Mouse (Mus musculus) left cerebral cortex, postnatal 36 days (tissue): Measurements from ENCODE around the gene Cd6. TPM values are rescaled to one million over a fixed set of nuclear protein-coding genes. Genes with fewer than 3 reads are reported as not detected.

ENCODE experiments used
- DNase-seq, 2 experiments: peaks; one replicate each; pipeline ENCODE4 v3.0.0; 2021 to 2022; ENCODE audit warnings: low spot score in 2 of 2, mixed read lengths in 1 of 2
- intact Hi-C: fragments of 180-260 bp; cut with DNase I; formaldehyde crosslinking; loops from one replicate; pipeline ENCODE4 v1.15.1; 2025
- total RNA-seq, 2 experiments: library from RNA; stranded (reverse); gene quantifications; 2 replicates each; pipeline ENCODE4 v1.2.3; 2021

Cd6 gene
- 1 to 10 TPM; 2.9 to 3.1 TPM for total RNA-seq

DNA sequence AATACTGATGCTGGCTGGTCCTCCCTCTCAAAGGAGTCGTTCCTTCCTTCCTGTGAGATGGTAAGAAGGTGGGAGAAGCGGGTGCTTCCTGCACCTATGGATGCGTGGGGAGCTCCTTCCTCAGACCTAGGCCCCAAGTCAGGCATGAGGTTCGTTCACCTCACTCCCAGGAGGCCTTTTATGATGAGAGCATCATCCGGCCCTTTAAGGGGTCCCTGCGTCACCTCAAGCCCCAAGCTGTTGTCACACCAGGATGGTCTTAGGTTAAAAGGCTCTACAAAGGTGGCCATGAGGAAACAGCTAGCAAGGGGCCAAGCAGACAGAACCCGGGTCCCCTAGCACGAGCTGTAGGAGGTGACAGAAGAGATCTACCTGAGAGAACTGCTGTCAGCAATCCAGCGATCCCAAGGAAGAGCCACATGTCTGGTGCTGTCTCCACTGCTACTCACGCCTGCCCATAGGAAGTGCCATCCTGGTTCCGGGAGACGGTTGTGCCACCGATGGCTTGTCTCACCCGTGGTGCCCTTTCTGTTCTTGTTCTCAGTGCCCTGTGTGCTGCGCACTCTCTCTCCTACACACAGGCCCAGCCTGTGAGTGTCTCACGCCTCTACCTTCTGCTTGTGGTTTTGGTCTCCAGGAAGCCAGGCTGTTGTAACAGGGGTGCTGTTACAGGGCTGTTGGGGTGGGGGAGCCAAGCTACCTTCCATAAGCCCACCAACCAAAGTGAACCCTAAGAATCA, at the start of gene Cd6:
Gene Cd6 (minus strand): TSS at position 623 of the 740 bp plus-strand sequence.
- no peak for DNase-seq
- intact Hi-C loops = loop anchor here (10.0 kb wide), 1 partner anchor 115 kb away; no protein-coding TSS in a partner anchor

DNA sequence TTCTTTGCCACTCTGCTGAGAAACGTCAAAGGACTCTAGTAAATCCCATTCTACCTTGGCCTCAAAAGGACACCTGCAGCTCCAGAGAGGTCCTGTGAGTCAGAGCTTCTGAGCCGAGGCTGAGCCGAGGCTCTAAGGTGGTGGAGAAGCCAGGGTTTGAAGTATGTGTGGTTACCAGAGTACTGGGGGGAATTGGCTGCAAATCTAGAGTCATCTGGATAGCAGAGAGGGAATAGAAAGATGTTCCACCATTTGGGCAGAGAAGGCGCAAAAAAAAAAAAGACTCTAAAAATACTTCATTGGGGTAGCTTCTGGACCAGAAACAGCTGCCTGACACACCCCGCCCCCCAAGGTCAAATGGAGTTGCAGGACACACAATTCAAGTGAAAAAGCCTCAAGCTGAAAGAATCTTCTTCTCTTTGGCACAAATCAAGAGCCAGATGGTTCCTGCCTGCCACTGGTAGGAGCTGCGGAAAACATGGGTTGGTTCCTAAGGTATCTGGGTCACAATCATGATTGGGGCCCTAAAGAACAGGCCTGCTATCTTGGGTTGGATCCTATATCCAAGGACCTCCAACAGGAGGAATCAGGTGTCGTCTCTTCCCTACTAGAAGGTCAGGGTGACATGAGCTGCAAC, 48.5 kb upstream of the Cd6 start:
- intact Hi-C loops = no loop called here
- no peak for DNase-seq

DNA sequence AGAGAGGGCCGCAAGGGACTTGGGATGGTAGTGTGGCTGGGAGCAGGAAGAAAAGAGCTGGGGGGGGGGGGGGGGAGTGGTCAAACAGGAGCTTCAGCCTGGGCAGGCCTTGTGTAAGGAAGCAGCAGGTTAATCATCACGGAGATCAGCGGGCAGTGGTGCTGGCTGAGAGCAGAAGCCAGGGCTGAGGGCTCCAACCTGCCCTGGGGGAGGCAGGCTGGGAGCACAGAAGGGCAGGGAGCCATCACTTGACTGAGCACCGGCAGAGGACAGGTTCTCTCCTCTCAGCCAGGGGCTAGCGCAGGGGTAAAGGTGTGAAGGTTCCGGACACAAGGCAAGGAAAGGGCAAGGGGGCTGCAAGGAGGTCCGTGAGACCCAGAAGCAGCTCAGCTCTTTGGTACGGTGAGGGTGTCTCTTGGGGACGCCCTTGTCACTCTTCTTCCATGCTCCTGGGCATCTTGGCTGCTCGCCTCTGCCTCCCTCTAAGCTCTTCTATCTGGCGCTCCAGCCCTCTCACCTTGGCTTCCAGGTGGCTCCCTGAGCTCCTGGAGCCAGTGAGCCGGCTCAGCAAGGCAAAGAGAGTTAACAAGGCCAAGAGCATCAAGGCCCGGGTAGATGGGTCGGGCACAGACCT, 41.6 kb upstream of the Cd6 start:
- intact Hi-C loops = no loop called here
- DNase-seq = no peak

DNA sequence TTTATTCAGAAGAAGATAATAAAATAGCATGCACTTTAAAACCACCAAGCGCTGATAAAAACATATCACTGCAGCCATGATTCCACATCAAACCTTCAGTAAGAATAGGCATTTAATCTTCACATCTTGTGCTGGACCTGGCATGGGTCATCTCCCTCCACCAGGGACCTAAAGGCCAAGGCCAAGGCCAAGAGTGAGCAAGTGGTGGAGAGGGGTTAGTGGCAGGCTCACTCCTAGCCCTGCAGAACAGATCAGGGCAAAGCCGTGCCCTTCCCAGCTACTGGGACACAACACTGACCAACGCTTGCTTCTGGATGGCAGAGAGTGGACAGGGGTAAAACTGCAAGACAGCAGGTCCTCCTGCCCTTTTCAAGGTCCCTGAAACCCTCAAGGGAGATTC, 40.8 kb upstream of the Cd6 start:
- DNase-seq = no peak
- intact Hi-C loops = no loop called here

DNA sequence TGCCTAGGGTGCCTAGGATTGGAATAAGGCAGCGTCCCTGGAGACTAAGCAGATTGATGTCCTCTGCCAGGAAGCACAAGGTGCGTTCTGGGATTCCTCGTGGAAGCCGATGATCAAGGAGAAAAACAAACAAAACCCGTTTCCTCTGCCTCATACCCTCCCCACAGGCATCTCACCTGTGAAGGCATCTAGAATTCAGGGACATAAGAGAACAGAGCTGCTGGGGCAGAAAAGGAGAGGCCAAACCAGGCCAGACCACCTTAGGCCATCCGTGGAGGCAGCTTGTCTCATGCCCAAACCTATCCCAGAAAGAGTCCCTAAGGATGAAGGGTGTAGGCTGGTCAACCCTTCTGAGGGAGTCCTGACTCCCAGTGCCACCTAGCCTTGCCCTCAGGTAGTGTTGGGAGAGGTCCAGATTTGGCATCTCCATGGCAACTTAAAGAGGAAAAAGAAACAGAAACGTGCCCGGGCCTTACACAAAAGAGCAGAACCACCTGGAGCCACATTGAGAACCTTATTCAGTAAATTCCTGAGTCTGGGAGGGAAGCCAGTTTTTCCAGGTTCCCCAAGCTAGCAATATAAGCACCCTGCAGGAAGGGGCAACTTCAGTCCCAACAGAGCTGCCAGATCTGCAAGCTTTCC, 40.1 kb upstream of the Cd6 start, which contains the start of gene Tmem132a:
Gene Tmem132a (minus strand): TSS at position 55 of the 642 bp plus-strand sequence.
- DNase-seq = no peak
- intact Hi-C loops = loop anchor here (5.0 kb wide), 2 partner anchors 68 to 158 kb away; no protein-coding TSS in a partner anchor

DNA sequence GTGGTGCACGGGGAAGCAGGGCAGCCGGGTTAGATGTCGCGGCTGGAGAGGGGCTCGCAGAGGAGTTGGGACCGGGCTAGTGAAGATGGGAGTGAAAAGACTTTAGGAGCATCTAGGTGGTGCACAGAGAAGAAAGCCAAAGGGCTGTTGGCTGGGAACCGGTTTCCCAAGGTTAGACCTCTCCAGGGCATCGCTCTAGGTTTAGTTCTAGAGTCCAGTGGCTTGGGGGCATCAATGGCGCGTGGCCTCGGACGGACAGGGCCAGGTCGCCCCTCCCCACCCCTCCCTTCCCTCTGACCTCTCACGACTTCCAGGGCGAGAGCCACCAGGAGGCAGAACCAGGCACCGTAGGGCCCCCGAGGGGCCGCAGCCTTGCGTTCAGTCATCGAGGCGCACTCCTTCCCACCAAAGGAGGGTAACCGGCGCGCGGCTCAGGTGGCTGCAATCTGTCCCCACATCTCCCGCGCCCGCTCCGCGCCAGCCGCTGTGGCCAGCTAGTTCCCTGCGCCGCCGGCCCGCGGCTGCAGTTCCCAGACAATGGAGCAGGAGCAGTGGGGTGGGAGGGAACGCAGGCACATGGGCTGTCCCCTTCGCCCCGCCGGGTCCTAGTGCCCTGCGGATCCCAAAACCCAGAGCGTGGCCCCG, 39.5 kb upstream of the Cd6 start:
- intact Hi-C loops = loop anchor here (5.0 kb wide), 2 partner anchors 67 to 157 kb away; no protein-coding TSS in a partner anchor
- peak; percentile 89 to 91 for DNase-seq

DNA sequence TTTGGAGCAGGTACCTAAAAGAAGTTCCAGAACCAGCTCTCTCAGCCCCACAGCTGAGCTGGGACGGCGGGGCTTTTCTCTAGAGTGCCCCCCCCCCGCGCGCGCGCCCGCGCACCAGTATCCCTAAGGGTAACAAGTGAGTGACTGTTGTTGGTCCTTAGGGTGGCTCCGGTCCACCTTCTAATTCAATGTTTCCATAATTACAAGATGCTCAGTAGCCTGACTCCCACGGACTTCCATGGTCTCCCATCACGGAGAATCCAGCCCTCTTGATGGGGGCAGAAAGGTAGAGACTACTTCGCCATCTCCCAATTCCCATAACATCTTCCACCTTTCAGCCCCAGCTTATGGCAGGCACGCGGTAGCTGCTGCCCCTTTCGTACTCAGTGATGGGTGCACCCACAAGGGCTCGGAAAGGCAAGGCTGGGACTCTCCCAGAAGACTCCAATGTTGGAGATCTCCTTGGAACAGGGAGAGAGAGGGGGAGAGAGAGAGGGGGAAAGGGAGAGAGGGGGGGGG, 38.8 kb upstream of the Cd6 start:
- peak; percentile 32 to 43 for DNase-seq
- intact Hi-C loops = loop anchor here (5.0 kb wide), 2 partner anchors 66 to 156 kb away; no protein-coding TSS in a partner anchor

DNA sequence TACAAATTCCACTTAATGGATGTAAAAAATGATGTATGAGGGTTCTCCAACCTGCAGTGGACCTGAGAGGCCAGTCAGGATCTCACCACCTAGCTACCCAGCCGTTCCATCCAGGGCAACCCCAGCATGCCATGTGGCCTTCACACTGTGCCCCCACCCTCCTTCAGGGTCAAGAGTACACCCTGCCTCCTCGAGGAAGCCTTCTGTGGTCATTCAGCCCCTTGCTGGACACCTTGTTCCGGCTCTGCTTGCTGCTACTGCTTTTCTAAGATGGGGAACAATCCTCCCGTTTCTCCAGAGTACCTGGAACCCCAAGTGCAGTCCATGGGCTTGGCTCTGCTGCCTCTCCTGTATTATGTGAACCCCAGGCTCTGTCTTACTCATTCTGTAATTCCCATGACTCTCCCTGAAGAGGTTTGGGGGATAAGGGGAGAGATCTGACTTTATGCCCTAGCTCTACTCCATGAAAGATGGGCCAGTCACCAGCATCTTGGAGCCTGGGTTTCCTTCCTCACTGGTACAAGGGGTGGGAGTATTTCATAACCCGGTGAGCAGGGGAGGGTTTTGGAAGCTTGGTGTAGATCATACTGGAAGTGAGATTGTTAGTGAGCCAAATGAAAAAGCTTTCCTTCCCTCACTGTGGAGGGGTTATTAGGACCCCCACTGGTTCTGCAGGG, 38.2 kb upstream of the Cd6 start:
- intact Hi-C loops = loop anchor here (5.0 kb wide), 2 partner anchors 66 to 156 kb away; no protein-coding TSS in a partner anchor
- peak in 1 of 2 experiments; percentile 49 for DNase-seq

DNA sequence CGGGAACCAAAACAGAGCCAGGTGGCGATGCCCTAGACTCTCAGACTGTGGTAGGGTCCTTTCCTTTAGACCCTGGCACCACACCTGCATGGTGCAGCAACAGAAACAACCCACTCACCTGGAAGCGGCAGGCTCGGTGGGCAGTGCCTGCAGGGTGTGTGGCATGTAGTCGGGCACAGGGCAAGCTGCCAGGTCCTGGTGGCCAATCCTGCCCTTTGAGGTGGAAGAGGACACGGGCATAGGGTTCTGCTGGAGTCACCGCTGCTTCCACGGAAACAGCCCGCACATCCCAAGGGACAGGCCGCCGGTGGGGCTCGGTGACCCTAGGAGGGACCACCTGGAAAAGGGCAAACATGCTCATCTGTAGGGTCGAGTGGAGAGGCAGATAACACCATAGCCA, 36.5 kb upstream of the Cd6 start:
- intact Hi-C loops = loop anchor here (5.0 kb wide), 2 partner anchors 64 to 154 kb away; no protein-coding TSS in a partner anchor
- no peak for DNase-seq

DNA sequence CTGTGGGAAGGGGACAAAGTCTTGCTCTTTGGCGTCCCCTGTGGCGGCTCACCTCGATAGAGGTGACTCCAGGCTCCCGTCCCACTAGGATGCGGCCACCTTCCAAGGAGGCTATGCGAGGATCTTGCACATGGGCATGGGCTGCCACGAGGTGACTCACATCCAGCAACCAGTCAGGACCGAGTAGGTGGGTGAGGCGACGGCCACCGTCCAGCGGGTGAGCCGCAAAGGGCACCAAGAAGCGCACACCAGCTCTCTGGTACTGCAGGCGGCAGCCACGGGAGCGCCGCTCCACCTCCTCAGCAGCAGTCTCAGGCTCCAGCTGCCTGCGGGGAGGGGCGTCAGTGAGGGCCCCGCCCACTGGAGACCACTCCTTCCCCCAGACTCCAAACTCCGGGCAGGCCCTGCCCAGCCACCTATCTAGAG, 30.2 kb upstream of the Cd6 start:
- DNase-seq = no peak
- intact Hi-C loops = no loop called here

DNA sequence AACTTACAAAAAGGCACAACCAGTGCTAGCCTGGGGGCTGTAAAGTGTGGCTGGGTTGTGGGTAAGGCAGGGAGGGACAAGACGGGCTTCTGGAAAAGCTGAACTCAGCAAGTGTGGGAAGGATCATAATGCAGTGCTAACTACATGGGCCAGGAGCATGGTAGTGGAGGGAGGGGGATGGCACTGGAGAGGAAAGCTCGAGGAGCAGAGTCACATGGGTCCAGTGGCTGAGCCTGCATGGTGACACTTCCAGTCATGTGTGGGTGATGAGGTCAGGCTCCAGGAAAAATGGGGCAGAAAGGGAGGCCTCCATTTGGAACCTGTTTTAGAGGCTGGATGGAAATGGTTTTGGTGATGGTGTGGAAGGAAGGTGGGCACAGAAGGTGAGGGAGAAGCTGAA, 26.7 kb upstream of the Cd6 start:
- peak in 1 of 2 experiments; percentile 33 for DNase-seq
- intact Hi-C loops = no loop called here

DNA sequence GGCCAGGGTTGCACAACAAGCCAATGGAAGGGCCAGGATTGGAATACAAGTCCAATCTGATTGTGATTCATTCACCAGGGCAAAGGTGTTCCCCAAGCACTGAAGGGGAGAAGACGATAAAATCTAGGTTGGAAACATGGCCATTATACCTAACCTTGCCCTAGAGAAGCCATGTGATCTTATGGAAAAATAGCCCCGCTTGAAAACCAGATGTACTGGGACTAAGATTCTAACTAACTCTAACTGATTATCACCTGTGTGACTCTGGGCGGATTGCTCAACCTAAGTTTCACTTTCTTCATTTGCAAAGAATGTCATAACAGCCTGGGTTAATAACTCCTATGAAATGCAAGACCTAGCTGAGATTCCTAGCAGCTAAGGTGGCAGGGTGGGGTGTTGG, 25.6 kb upstream of the Cd6 start:
- intact Hi-C loops = no loop called here
- no peak for DNase-seq

DNA sequence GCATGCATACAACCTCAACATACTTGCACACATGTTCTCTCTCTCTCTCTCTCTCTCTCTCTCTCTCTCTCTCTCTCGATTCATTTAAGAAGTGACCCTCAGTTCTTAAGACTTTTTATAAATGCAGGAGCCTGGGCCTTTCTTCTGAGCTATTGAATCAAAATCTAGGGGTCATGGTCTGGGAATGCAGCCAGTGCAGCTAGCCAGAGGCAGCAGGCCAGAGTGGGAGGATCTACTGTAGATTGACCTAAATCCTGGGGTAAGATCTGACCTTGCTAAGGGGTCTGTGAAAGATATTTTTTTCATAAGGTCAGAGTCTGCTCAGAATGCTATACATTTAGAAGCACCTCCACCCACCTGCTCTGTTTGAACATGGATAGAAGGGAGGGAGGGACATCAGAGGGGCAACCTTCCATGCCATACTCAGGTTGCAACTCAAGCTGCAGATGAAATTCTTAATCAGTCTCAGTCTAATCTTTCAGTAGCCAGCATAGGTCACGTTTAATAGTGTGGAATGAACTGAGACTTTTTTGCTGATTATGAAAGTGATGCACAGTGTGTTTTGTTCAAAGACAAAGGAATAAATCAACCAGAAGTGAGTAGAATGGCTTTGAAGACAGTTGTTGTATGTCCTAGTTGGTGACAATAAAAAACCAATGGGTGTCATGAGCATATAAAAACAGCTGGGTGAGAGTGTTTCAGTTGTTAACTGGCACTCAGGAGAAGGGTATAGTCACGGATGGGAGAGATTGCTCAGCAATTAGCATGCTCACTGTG, 17.6 kb upstream of the Cd6 start:
- intact Hi-C loops = no loop called here
- DNase-seq = no peak

DNA sequence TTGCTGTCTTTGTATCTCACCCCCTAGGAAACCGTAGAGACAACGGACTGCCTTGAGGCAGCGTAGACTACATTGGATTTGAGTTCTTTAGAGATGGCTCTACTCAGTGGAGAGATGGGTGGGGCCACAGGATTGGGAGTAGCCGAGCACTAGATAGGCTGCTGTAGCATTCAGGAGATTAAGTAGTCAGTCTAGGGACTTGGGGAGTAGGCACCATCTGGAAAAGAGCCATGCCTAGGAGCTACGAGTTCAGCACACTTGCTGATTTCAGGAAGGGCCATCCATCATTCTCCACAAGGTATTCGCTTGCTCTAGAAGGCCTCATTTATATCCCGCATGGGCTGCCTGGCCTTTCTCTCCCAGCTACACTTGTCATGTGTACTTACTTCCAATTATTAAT, 16.3 kb upstream of the Cd6 start:
- no peak for DNase-seq
- intact Hi-C loops = no loop called here

DNA sequence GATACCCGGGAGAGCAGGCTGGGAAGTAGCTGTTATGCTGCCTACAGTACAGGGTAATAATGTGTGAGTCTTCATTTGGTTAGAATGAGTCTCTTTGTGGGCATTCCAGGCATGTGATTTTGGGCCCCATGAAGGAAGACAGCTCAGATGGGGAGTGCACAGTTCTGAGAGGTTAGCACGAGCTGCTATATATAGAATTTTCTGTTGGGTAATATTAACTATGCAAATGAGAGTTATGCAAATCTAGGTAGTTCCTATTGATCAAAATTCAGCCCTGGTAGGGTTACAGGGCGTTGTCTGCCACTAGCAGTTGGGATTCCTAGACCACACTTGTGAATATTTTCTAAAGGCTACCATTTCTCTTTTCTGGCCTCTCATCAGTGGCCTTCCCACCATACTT, 15.6 kb upstream of the Cd6 start:
- intact Hi-C loops = no loop called here
- DNase-seq = no peak

DNA sequence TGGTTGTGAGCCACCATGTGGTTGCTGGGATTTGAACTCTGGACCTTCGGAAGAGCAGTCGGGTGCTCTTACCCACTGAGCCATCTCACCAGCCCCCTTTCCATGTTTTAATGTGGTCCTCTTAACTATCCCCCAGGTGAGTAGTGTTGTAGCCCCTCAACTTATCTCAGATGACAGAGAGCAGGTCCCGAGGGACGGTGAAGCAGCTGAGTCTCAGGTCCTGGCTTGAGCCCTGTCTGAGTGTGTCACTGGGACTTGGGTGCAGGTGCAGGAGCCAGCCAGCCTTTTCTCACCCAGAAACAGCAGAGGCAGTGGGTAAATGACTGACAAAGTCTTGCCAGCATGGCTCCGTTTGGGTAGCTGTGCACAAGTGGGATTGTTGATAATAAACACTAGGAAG, 14.3 kb upstream of the Cd6 start:
- intact Hi-C loops = no loop called here
- no peak for DNase-seq

DNA sequence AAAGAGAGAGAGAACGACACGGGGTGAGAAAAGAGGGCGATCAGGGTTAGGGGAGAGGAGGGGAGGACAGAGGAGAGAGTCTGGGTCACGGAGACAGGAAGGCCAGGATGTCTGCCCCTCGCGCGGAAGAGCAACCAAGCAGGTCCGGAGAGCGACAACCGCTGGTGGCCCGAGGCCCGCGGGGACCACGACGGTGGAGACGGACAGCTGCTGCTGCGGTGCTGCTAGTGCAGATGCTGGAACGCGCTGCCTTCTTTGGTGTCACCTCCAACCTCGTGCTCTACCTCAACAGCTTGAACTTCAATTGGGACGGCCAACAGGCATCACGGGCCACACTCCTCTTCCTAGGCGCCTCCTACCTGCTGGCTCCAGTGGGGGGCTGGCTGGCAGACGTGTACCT, 13.1 kb upstream of the Cd6 start:
- no peak for DNase-seq
- intact Hi-C loops = no loop called here
